Mouse (Mus musculus) intestine, embryonic 14.5 days (tissue): ENCODE measurements at regions not wholly inside any gene's neighbourhood (a gene's known extent, or its start where the extent isn't known, plus 50 kb on each side); places are given as distances from the start of the nearest gene placed in this dataset.
A peak's percentile ranks its signal among the peaks of the same experiment; 100 is the strongest.

Experiments
- ATAC-seq: fragments of 200-750 bp; cut with Nextera tagmentation; replicated peaks from 2 replicates; pipeline ENCODE4 v1.8.0; 2017; ENCODE audit warnings: low read depth, moderate number of reproducible peaks, moderate TSS enrichment, moderate library complexity; ENCODE audit not compliant: low FRiP score, low TSS enrichment
- DNase-seq: peaks from one replicate; pipeline ENCODE4 v3.0.0-alpha.2; 2018; ENCODE audit warnings: low spot score
- H3K27ac ChIP-seq: fragments of 300-500 bp; sonication (generic); 2 replicates; pipeline ENCODE4 v1.5.1; 2014; ENCODE audit warnings: low read depth, mild to moderate bottlenecking, control low read depth
- H3K27me3 ChIP-seq: fragments of 300-500 bp; sonication (generic); replicated peaks from 2 replicates; pipeline ENCODE4 v1.6.1; 2014; ENCODE audit warnings: low read length, control low read depth; ENCODE audit not compliant: control insufficient read depth, insufficient read depth
- H3K36me3 ChIP-seq: fragments of 300-500 bp; sonication (generic); 2 replicates; pipeline ENCODE4 v1.6.1; 2014; ENCODE audit warnings: low read length, control low read depth; ENCODE audit not compliant: control insufficient read depth, insufficient read depth
- H3K4me1 ChIP-seq: fragments of 300-500 bp; sonication (generic); replicated peaks from 2 replicates; pipeline ENCODE4 v1.6.1; 2014; ENCODE audit warnings: low read length, control low read depth, mixed read lengths; ENCODE audit not compliant: control insufficient read depth, insufficient read depth
- H3K4me2 ChIP-seq: fragments of 300-500 bp; sonication (generic); 2 replicates; pipeline ENCODE4 v1.6.1; 2014; ENCODE audit warnings: low read length
- H3K4me3 ChIP-seq: fragments of 300-500 bp; sonication (generic); 2 replicates; pipeline ENCODE4 v1.5.1; 2014; ENCODE audit warnings: low read depth, low read length, control low read depth, mixed read lengths
- H3K9ac ChIP-seq: fragments of 300-500 bp; sonication (generic); 2 replicates; pipeline ENCODE4 v1.6.1; 2014; ENCODE audit warnings: mild to moderate bottlenecking, low read length
- H3K9me3 ChIP-seq: fragments of 300-500 bp; sonication (generic); 2 replicates; pipeline ENCODE4 v1.6.1; 2016; ENCODE audit warnings: low read length, control low read depth; ENCODE audit not compliant: control insufficient read depth
- WGBS: fragments of 180-500 bp; shearing (Covaris S2); extraction: QIAGEN DNeasy Blood & Tissue Kit; methylation state at CpG from one replicate; pipeline ENCODE4 v1.1.7; 2014; 5-methylcytosine and 5-hydroxymethylcytosine counted together

GRCm38 (mm10) chr12:12882931-12883553, 58.7 kb downstream of the Mycn start:
- WGBS, result 79% methylated on average over 5 of the region's 5 CpGs
- no peaks in the 10 kb centered on the region for H3K9me3 ChIP-seq
- no peaks in the 10 kb centered on the region for H3K27me3 ChIP-seq
- H3K27ac ChIP-seq, result no peak overlapping the region
- no peak overlapping the region for H3K4me3 ChIP-seq
- H3K36me3 ChIP-seq, result no peaks in the 10 kb centered on the region
- no peak overlapping the region for H3K4me2 ChIP-seq
- H3K4me1 ChIP-seq, result no peaks in the 10 kb centered on the region
- DNase-seq (no peak), ATAC-seq (no peak)
- no peak overlapping the region for H3K9ac ChIP-seq

GRCm38 (mm10) chr12:12878031-12878430, 63.7 kb downstream of the Mycn start:
- Histone ChIP-seq H3K27me3 (no peaks in the 10 kb centered on the region), H3K4me1 (no peaks in the 10 kb centered on the region), H3K4me3 (no peak overlapping the region), H3K36me3 (no peaks in the 10 kb centered on the region), H3K9ac (no peak overlapping the region), H3K27ac (no peak overlapping the region), H3K4me2 (no peak overlapping the region), H3K9me3 (no peaks in the 10 kb centered on the region)
- ATAC-seq (no peak), DNase-seq (no peak)
- 96% methylated on average over 2 of the region's 2 CpGs for WGBS

- no peak for ATAC-seq
These were observed 64.2 kb downstream of the Mycn start for GRCm38 (mm10) chr12:12877539-12877938.

GRCm38 (mm10) chr12:12875976-12876745, 65.6 kb downstream of the Mycn start:
- H3K36me3 ChIP-seq, result no peaks in the 10 kb centered on the region
- no peaks in the 10 kb centered on the region for H3K27me3 ChIP-seq
- H3K9me3 ChIP-seq, result no peaks in the 10 kb centered on the region
- no peak for ATAC-seq
- 85% methylated on average over 12 of the region's 12 CpGs for WGBS
- no peak overlapping the region for H3K4me2 ChIP-seq
- H3K4me1 ChIP-seq, result 0 out of 2 replicates have a peak, but pooled peaks cover 4% of the 10 kb centered on the region
- H3K9ac ChIP-seq, result no peak overlapping the region
- DNase-seq, result no peak
- no peak overlapping the region for H3K4me3 ChIP-seq
- H3K27ac ChIP-seq, result no peak overlapping the region

More at GRCm38 (mm10) chr12:12877539-12877938, 64.2 kb downstream of the Mycn start:
- Histone ChIP-seq H3K9me3 (no peaks in the 10 kb centered on the region), H3K4me3 (no peak overlapping the region), H3K27me3 (no peaks in the 10 kb centered on the region), H3K4me2 (no peak overlapping the region), H3K27ac (no peak overlapping the region), H3K9ac (no peak overlapping the region), H3K36me3 (no peaks in the 10 kb centered on the region), H3K4me1 (no peaks in the 10 kb centered on the region)
- no peak for DNase-seq
- WGBS, result 62% methylated on average over 5 of the region's 5 CpGs

GRCm38 (mm10) chr12:12873551-12873950, 68.2 kb downstream of the Mycn start:
- H3K4me2 ChIP-seq, result no peak overlapping the region
- H3K4me1 ChIP-seq, result 0 out of 2 replicates have a peak, but pooled peaks cover 4% of the 10 kb centered on the region
- DNase-seq (no peak), ATAC-seq (0 out of 2 replicates have a peak, but pooled peaks have one; percentile 28)
- H3K27me3 ChIP-seq, result no peaks in the 10 kb centered on the region
- H3K4me3 ChIP-seq, result no peak overlapping the region
- 92% methylated on average over 11 of the region's 11 CpGs for WGBS
- H3K27ac ChIP-seq, result no peak overlapping the region
- no peaks in the 10 kb centered on the region for H3K36me3 ChIP-seq
- H3K9ac ChIP-seq, result no peak overlapping the region
- H3K9me3 ChIP-seq, result no peaks in the 10 kb centered on the region

- WGBS, result 27% methylated on average over 4 of the region's 4 CpGs
- H3K9ac ChIP-seq, result no peak overlapping the region
- DNase-seq (no peak), ATAC-seq (no peak)
- H3K9me3 ChIP-seq, result no peaks in the 10 kb centered on the region
- H3K4me2 ChIP-seq, result no peak overlapping the region
- H3K36me3 ChIP-seq, result no peaks in the 10 kb centered on the region
- no peak overlapping the region for H3K4me3 ChIP-seq
- H3K27ac ChIP-seq, result no peak overlapping the region
- 0 out of 2 replicates have a peak, but pooled peaks cover 4% of the 10 kb centered on the region for H3K4me1 ChIP-seq
- H3K27me3 ChIP-seq, result no peaks in the 10 kb centered on the region
These were observed 68.7 kb downstream of the Mycn start for GRCm38 (mm10) chr12:12872974-12873373.

- H3K4me2 ChIP-seq, result no peak overlapping the region
- WGBS, result 64% methylated on average over 4 of the region's 4 CpGs
- no peaks in the 10 kb centered on the region for H3K36me3 ChIP-seq
- no peaks in the 10 kb centered on the region for H3K27me3 ChIP-seq
- H3K9me3 ChIP-seq, result no peaks in the 10 kb centered on the region
- ATAC-seq (no peak), DNase-seq (no peak)
- no peak overlapping the region for H3K27ac ChIP-seq
- H3K4me3 ChIP-seq, result no peak overlapping the region
- 0 out of 2 replicates have a peak, but pooled peaks cover 4% of the 10 kb centered on the region for H3K4me1 ChIP-seq
- H3K9ac ChIP-seq, result no peak overlapping the region
These were observed 70.4 kb downstream of the Mycn start for GRCm38 (mm10) chr12:12871272-12871671.

- Histone ChIP-seq H3K27ac (no peak overlapping the region), H3K9me3 (no peaks in the 10 kb centered on the region), H3K4me1 (no peaks in the 10 kb centered on the region), H3K4me2 (no peak overlapping the region), H3K36me3 (no peaks in the 10 kb centered on the region), H3K27me3 (no peaks in the 10 kb centered on the region), H3K4me3 (no peak overlapping the region), H3K9ac (no peak overlapping the region)
- no peak for ATAC-seq
- DNase-seq, result no peak
- WGBS, result 67% methylated on average over 10 of the region's 10 CpGs
These were observed 75.1 kb downstream of the Mycn start for GRCm38 (mm10) chr12:12866590-12866989.
